Mouse (Mus musculus) stomach, embryonic 14.5 days (tissue): ENCODE measurements around the gene Rhobtb1. TPM values are rescaled to one million over a fixed set of nuclear protein-coding genes. Genes with fewer than 3 reads are reported as not detected.
A peak's percentile ranks its signal among the peaks of the same experiment; 100 is the strongest.

Experiments used
- ATAC-seq: fragments of 200-750 bp; cut with Nextera tagmentation; 2 replicates; pipeline ENCODE4 v1.8.0; 2017; ENCODE audit warnings: low read depth, moderate TSS enrichment; ENCODE audit not compliant: insufficient number of reproducible peaks, insufficient read depth, low FRiP score
- H3K27ac ChIP-seq: fragments of 300-500 bp; sonication (generic); 2 replicates; pipeline ENCODE4 v1.5.1; 2014; ENCODE audit warnings: mild to moderate bottlenecking, low read length, moderate library complexity, mixed read lengths
- H3K27me3 ChIP-seq: fragments of 300-500 bp; sonication (generic); 2 replicates; pipeline ENCODE4 v1.6.1; 2014; ENCODE audit warnings: low read length, control low read depth, mixed read lengths; ENCODE audit not compliant: control insufficient read depth, insufficient read depth
- H3K36me3 ChIP-seq: fragments of 300-500 bp; sonication (generic); 2 replicates; pipeline ENCODE4 v1.6.1; 2014; ENCODE audit warnings: mild to moderate bottlenecking, control low read depth, low read length, moderate library complexity, mixed read lengths; ENCODE audit not compliant: control insufficient read depth, insufficient read depth
- H3K4me1 ChIP-seq: fragments of 300-500 bp; sonication (generic); 2 replicates; pipeline ENCODE4 v1.6.1; 2014; ENCODE audit warnings: low read length, control low read depth, mixed read lengths; ENCODE audit not compliant: control insufficient read depth, insufficient read depth
- H3K4me2 ChIP-seq: fragments of 300-500 bp; sonication (generic); replicated peaks from 2 replicates; pipeline ENCODE4 v1.6.1; 2014; ENCODE audit warnings: low read depth, low read length, control low read depth
- H3K4me3 ChIP-seq: fragments of 300-500 bp; sonication (generic); 2 replicates; pipeline ENCODE4 v1.5.1; 2014; ENCODE audit warnings: low read depth, low read length, control low read depth
- H3K9ac ChIP-seq: fragments of 300-500 bp; sonication (generic); replicated peaks from 2 replicates; pipeline ENCODE4 v1.6.1; 2014; ENCODE audit warnings: low read depth, mild to moderate bottlenecking, control low read depth, low read length, moderate library complexity, mixed read lengths
- H3K9me3 ChIP-seq: fragments of 300-500 bp; sonication (generic); 2 replicates; pipeline ENCODE4 v1.6.1; 2016; ENCODE audit warnings: low read depth, low read length, control low read depth; ENCODE audit not compliant: control insufficient read depth
- WGBS: fragments of 180-500 bp; shearing (Covaris S2); extraction: QIAGEN DNeasy Blood & Tissue Kit; methylation state at CpG from one replicate; pipeline ENCODE4 v1.1.7; 2014; 5-methylcytosine and 5-hydroxymethylcytosine counted together
- polyA plus RNA-seq: library from polyadenylated mRNA; unstranded; fragments of >200 nt; fragmentation: Nextera tagmentation; extraction: Ambion mirVana; gene quantifications from 2 replicates; pipeline ENCODE4 v1.2.1, GENCODE M21; 2014

Gene Rhobtb1
- polyA plus RNA-seq, 1 experiment from 2014 or later: 37.0 TPM

GRCm38 (mm10) chr10:69185894-69186893, 35.0 kb downstream of the Rhobtb1 start:
- Histone ChIP-seq H3K36me3 (no peaks in the 10 kb centered on the region), H3K9ac (no peak overlapping the region), H3K27me3 (no peaks in the 10 kb centered on the region), H3K4me2 (peak overlapping the region; percentile 37), H3K4me3 (peak overlapping the region; percentile 25), H3K4me1 (0 out of 2 replicates have a peak, but pooled peaks cover 4% of the 10 kb centered on the region), H3K9me3 (no peaks in the 10 kb centered on the region; the same call in 1 of the 2 replicates), H3K27ac (peak overlapping the region; percentile 96)
- 14% methylated on average over 21 of the region's 21 CpGs for WGBS
- ATAC-seq: peak; percentile 85

GRCm38 (mm10) chr10:69187773-69188443, 36.7 kb downstream of the Rhobtb1 start:
- H3K9me3 ChIP-seq: no peaks in the 10 kb centered on the region; the same call in 1 of the 2 replicates
- no peak overlapping the region for H3K27ac ChIP-seq
- no peaks in the 10 kb centered on the region for H3K36me3 ChIP-seq
- no peak overlapping the region for H3K9ac ChIP-seq
- H3K4me3 ChIP-seq: no peak overlapping the region
- 86% methylated on average over 9 of the region's 9 CpGs for WGBS
- H3K4me2 ChIP-seq: no peak overlapping the region
- ATAC-seq: no peak
- H3K4me1 ChIP-seq: 0 out of 2 replicates have a peak, but pooled peaks cover 4% of the 10 kb centered on the region
- H3K27me3 ChIP-seq: no peaks in the 10 kb centered on the region

GRCm38 (mm10) chr10:69190434-69191160, 39.4 kb downstream of the Rhobtb1 start:
- Histone ChIP-seq H3K9ac (no peak overlapping the region), H3K27me3 (no peaks in the 10 kb centered on the region), H3K36me3 (no peaks in the 10 kb centered on the region), H3K4me2 (no peak overlapping the region), H3K4me1 (0 out of 2 replicates have a peak, but pooled peaks cover 4% of the 10 kb centered on the region), H3K4me3 (no peak overlapping the region), H3K27ac (no peak overlapping the region), H3K9me3 (no peaks in the 10 kb centered on the region)
- 67% methylated on average over 10 of the region's 10 CpGs for WGBS
- ATAC-seq: no peak

- Histone ChIP-seq H3K27me3 (no peaks in the 10 kb centered on the region), H3K4me3 (no peak overlapping the region), H3K27ac (no peak overlapping the region), H3K4me2 (no peak overlapping the region), H3K36me3 (no peaks in the 10 kb centered on the region), H3K4me1 (no peaks in the 10 kb centered on the region), H3K9ac (no peak overlapping the region), H3K9me3 (no peaks in the 10 kb centered on the region)
- ATAC-seq: no peak
- 86% methylated on average over 5 of the region's 5 CpGs for WGBS
These were observed 41.0 kb downstream of the Rhobtb1 start for GRCm38 (mm10) chr10:69192266-69192665.

- H3K27me3 ChIP-seq: no peaks in the 10 kb centered on the region
- WGBS: 92% methylated on average over 10 of the region's 10 CpGs
- no peaks in the 10 kb centered on the region for H3K4me1 ChIP-seq
- no peaks in the 10 kb centered on the region for H3K36me3 ChIP-seq
- no peak overlapping the region for H3K4me2 ChIP-seq
- H3K9me3 ChIP-seq: no peaks in the 10 kb centered on the region
- ATAC-seq: no peak
- H3K4me3 ChIP-seq: no peak overlapping the region
- no peak overlapping the region for H3K9ac ChIP-seq
- H3K27ac ChIP-seq: no peak overlapping the region
These were observed 42.5 kb downstream of the Rhobtb1 start for GRCm38 (mm10) chr10:69193721-69194120.

GRCm38 (mm10) chr10:69204677-69205400, 53.6 kb downstream of the Rhobtb1 start:
- Histone ChIP-seq H3K36me3 (peaks cover under 1% of the 10 kb centered on the region; the same call in 1 of the 2 replicates), H3K4me3 (no peak overlapping the region), H3K27ac (no peak overlapping the region), H3K27me3 (no peaks in the 10 kb centered on the region), H3K9ac (no peak overlapping the region), H3K9me3 (peaks cover 3% of the 10 kb centered on the region; the same call in 1 of the 2 replicates), H3K4me1 (no peaks in the 10 kb centered on the region), H3K4me2 (no peak overlapping the region)
- ATAC-seq: no peak
- 49% methylated on average over 8 of the region's 8 CpGs for WGBS

- Histone ChIP-seq H3K4me1 (no peaks in the 10 kb centered on the region), H3K27me3 (no peaks in the 10 kb centered on the region), H3K36me3 (peaks cover 5% of the 10 kb centered on the region; the same call in 1 of the 2 replicates), H3K9ac (no peak overlapping the region), H3K9me3 (peaks cover 3% of the 10 kb centered on the region; the same call in 1 of the 2 replicates), H3K4me2 (no peak overlapping the region), H3K27ac (no peak overlapping the region), H3K4me3 (no peak overlapping the region)
- 79% methylated on average over 6 of the region's 6 CpGs for WGBS
- ATAC-seq: no peak
These were observed 54.8 kb downstream of the Rhobtb1 start for GRCm38 (mm10) chr10:69206081-69206480.
